Mouse (Mus musculus): ENCODE results near the gene Magel2. TPM values are rescaled to one million over a fixed set of nuclear protein-coding genes. Genes with fewer than 3 reads are reported as not detected.

Gene Magel2
- polyA plus RNA-seq, 1 experiment from 2014 or later = 8.6 TPM

GRCm38 (mm10) chr7:62407803-62408202, 31.0 kb downstream of the Magel2 start:
- Histone ChIP-seq H3K4me3 (ENCODE audit: low read depth, low read length) (no peak overlapping the region), H3K9ac (replicated peaks; ENCODE audit: low read length) (no peak overlapping the region), H3K4me2 (ENCODE audit: low read depth, low read length) (no peak overlapping the region), H3K36me3 (replicated peaks; ENCODE audit: control insufficient read depth, insufficient read depth, low read depth, low read length) (no peaks in the 10 kb centered on the region), H3K27ac (replicated peaks; ENCODE audit: low read depth, low read length) (no peak overlapping the region), H3K4me1 (ENCODE audit: control insufficient read depth, insufficient read depth, low read length) (no peaks in the 10 kb centered on the region), H3K27me3 (ENCODE audit: control insufficient read depth, insufficient read depth, low read length) (no peaks in the 10 kb centered on the region), H3K9me3 (replicated peaks; ENCODE audit: control insufficient read depth, low read length) (no peaks in the 10 kb centered on the region)
- DNase-seq (ENCODE audit: low spot score) (no peak), ATAC-seq (replicated peaks; ENCODE audit: insufficient number of reproducible peaks, low FRiP score, low TSS enrichment, low read depth) (no peak)
- WGBS = 36% methylated on average over 3 of the region's 3 CpGs

GRCm38 (mm10) chr7:62415222-62415621, 38.4 kb downstream of the Magel2 start:
- no peak overlapping the region for H3K4me3 ChIP-seq (ENCODE audit: low read depth, low read length)
- no peak overlapping the region for H3K4me2 ChIP-seq (ENCODE audit: low read depth, low read length)
- no peaks in the 10 kb centered on the region for H3K4me1 ChIP-seq (ENCODE audit: control insufficient read depth, insufficient read depth, low read length)
- 48% methylated on average over 1 of the region's 1 CpGs for WGBS
- H3K27ac ChIP-seq (replicated peaks; ENCODE audit: low read depth, low read length) = no peak overlapping the region
- DNase-seq (ENCODE audit: low spot score) (no peak), ATAC-seq (replicated peaks; ENCODE audit: insufficient number of reproducible peaks, low FRiP score, low TSS enrichment, low read depth) (no peak)
- H3K36me3 ChIP-seq (replicated peaks; ENCODE audit: control insufficient read depth, insufficient read depth, low read depth, low read length) = no peaks in the 10 kb centered on the region
- H3K9me3 ChIP-seq (replicated peaks; ENCODE audit: control insufficient read depth, low read length) = no peaks in the 10 kb centered on the region
- no peak overlapping the region for H3K9ac ChIP-seq (replicated peaks; ENCODE audit: low read length)
- H3K27me3 ChIP-seq (ENCODE audit: control insufficient read depth, insufficient read depth, low read length) = no peaks in the 10 kb centered on the region

DNA sequence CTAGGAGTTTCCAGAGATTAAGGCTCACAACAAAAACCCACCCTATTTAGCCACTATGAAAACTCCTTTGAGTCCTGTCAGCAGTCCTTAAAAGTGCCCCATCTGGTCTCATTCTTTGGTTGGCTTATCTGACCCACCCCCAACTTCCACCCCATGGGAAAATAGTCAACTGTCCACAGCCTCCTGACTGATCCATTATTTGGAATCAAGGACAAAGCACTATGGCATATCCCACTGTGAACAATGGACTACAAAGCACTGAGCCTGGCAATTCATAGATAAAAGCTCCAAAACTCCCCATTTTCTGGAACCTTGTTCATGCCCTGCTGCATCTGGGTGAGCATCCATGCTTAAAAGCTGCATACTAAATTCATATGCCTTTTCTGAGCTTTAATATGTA, 39.4 kb downstream of the Magel2 start:
- no peak overlapping the region for H3K27ac ChIP-seq (replicated peaks; ENCODE audit: low read depth, low read length)
- no peak for DNase-seq (ENCODE audit: low spot score)

DNA sequence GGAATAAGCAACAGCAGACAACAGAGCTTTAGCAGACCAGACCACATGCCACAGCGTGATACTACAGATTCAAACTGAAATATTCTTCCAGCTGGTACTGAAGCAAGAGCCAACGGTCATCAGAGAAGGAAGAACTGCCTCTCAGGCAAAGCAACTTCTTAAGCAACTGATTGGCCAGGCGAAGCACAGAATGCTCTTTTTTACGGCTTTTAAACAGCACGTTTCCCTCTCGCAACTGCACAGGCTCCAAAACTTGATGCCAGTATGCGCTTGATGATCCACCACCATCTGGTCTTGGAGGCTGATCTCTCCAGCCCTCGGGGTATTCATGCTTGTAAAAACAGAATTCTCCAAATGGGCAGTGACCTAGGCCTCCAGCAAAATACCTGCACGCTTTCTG, 41.5 kb downstream of the Magel2 start:
- H3K4me2 ChIP-seq (ENCODE audit: low read depth, low read length) = peak overlapping the region; percentile 61
- peak overlapping the region; percentile 82; the same call in 1 of the 2 replicates for H3K9ac ChIP-seq (replicated peaks; ENCODE audit: low read length)
- DNase-seq (ENCODE audit: low spot score) (no peak), ATAC-seq (replicated peaks; ENCODE audit: insufficient number of reproducible peaks, low FRiP score, low TSS enrichment, low read depth) (no peak)
- H3K27me3 ChIP-seq (ENCODE audit: control insufficient read depth, insufficient read depth, low read length) = no peaks in the 10 kb centered on the region
- 74% methylated on average over 9 of the region's 9 CpGs for WGBS
- no peaks in the 10 kb centered on the region for H3K9me3 ChIP-seq (replicated peaks; ENCODE audit: control insufficient read depth, low read length)
- no peaks in the 10 kb centered on the region for H3K36me3 ChIP-seq (replicated peaks; ENCODE audit: control insufficient read depth, insufficient read depth, low read depth, low read length)
- no peaks in the 10 kb centered on the region for H3K4me1 ChIP-seq (ENCODE audit: control insufficient read depth, insufficient read depth, low read length)
- no peak overlapping the region for H3K27ac ChIP-seq (replicated peaks; ENCODE audit: low read depth, low read length)
- peak overlapping the region; percentile 62 for H3K4me3 ChIP-seq (ENCODE audit: low read depth, low read length)

More for the DNA sequence above, 39.4 kb downstream of the Magel2 start:
- no peaks in the 10 kb centered on the region for H3K36me3 ChIP-seq (replicated peaks; ENCODE audit: control insufficient read depth, insufficient read depth, low read depth, low read length)
- H3K4me1 ChIP-seq (ENCODE audit: control insufficient read depth, insufficient read depth, low read length) = no peaks in the 10 kb centered on the region
- no peak overlapping the region for H3K9ac ChIP-seq (replicated peaks; ENCODE audit: low read length)
- H3K4me2 ChIP-seq (ENCODE audit: low read depth, low read length) = no peak overlapping the region
- ATAC-seq (replicated peaks; ENCODE audit: insufficient number of reproducible peaks, low FRiP score, low TSS enrichment, low read depth) = peak; percentile 36
- H3K4me3 ChIP-seq (ENCODE audit: low read depth, low read length) = no peak overlapping the region
- no peaks in the 10 kb centered on the region for H3K9me3 ChIP-seq (replicated peaks; ENCODE audit: control insufficient read depth, low read length)
- no peaks in the 10 kb centered on the region for H3K27me3 ChIP-seq (ENCODE audit: control insufficient read depth, insufficient read depth, low read length)

DNA sequence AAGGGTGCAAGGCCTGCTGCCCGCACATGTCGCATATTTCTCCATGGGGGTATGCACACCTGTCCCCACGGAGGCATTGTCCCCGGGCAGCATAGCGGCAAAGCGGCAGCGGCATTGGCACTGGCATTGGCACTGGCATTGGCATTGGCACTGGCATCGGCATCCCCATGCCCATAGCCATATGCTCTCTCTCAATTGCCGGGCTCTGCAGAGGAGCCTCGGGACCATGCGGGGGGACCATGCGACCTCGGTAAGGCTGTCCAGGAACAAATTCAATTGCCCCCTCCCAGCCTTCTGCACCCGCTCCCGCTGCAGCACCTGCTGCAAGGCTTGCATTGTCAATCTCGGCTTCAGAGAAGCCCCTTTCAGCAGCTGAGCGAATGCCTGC, 42.3 kb downstream of the Magel2 start:
- H3K9me3 ChIP-seq (replicated peaks; ENCODE audit: control insufficient read depth, low read length) = no peaks in the 10 kb centered on the region
- peak; percentile 67 for ATAC-seq (replicated peaks; ENCODE audit: insufficient number of reproducible peaks, low FRiP score, low TSS enrichment, low read depth)
- no peaks in the 10 kb centered on the region for H3K4me1 ChIP-seq (ENCODE audit: control insufficient read depth, insufficient read depth, low read length)
- no peak for DNase-seq (ENCODE audit: low spot score)
- H3K27me3 ChIP-seq (ENCODE audit: control insufficient read depth, insufficient read depth, low read length) = no peaks in the 10 kb centered on the region
- H3K9ac ChIP-seq (replicated peaks; ENCODE audit: low read length) = peak overlapping the region; percentile 82
- H3K36me3 ChIP-seq (replicated peaks; ENCODE audit: control insufficient read depth, insufficient read depth, low read depth, low read length) = no peaks in the 10 kb centered on the region
- no peak overlapping the region; the same call in 1 of the 2 replicates for H3K27ac ChIP-seq (replicated peaks; ENCODE audit: low read depth, low read length)
- H3K4me2 ChIP-seq (ENCODE audit: low read depth, low read length) = peak overlapping the region; percentile 61
- 56% methylated on average over 17 of the region's 17 CpGs for WGBS
- peak overlapping the region; percentile 62 for H3K4me3 ChIP-seq (ENCODE audit: low read depth, low read length)

GRCm38 (mm10) chr7:62419493-62420360, 42.9 kb downstream of the Magel2 start, which contains the start of gene Mkrn3:
Gene Mkrn3, minus strand, starts transcription at chr7:62420139.
- Histone ChIP-seq H3K27ac (replicated peaks; ENCODE audit: low read depth, low read length) (peak within 1 kb of the TSS; percentile 78), H3K4me1 (ENCODE audit: control insufficient read depth, insufficient read depth, low read length) (no peaks in the 10 kb centered on the region), H3K9ac (replicated peaks; ENCODE audit: low read length) (peak within 1 kb of the TSS; percentile 82), H3K27me3 (ENCODE audit: control insufficient read depth, insufficient read depth, low read length) (no peaks in the 10 kb centered on the region), H3K4me3 (ENCODE audit: low read depth, low read length) (peak within 1 kb of the TSS; percentile 62), H3K36me3 (replicated peaks; ENCODE audit: control insufficient read depth, insufficient read depth, low read depth, low read length) (no peaks in the 10 kb centered on the region), H3K4me2 (ENCODE audit: low read depth, low read length) (peak within 1 kb of the TSS; percentile 61), H3K9me3 (replicated peaks; ENCODE audit: control insufficient read depth, low read length) (no peaks in the 10 kb centered on the region)
- 28% methylated on average over 49 of the region's 49 CpGs for WGBS
- DNase-seq (ENCODE audit: low spot score) (peak; percentile 91), ATAC-seq (replicated peaks; ENCODE audit: insufficient number of reproducible peaks, low FRiP score, low TSS enrichment, low read depth) (peak; percentile 80)

GRCm38 (mm10) chr7:62420566-62420965, 43.8 kb downstream of the Magel2 start:
- H3K4me3 ChIP-seq (ENCODE audit: low read depth, low read length) = no peak overlapping the region
- H3K4me2 ChIP-seq (ENCODE audit: low read depth, low read length) = peak overlapping the region; percentile 10; the same call in 1 of the 2 replicates
- peak; percentile 18 for DNase-seq (ENCODE audit: low spot score)
- no peaks in the 10 kb centered on the region for H3K4me1 ChIP-seq (ENCODE audit: control insufficient read depth, insufficient read depth, low read length)
- H3K27me3 ChIP-seq (ENCODE audit: control insufficient read depth, insufficient read depth, low read length) = no peaks in the 10 kb centered on the region
- no peak overlapping the region; the same call in 1 of the 2 replicates for H3K27ac ChIP-seq (replicated peaks; ENCODE audit: low read depth, low read length)
- no peak overlapping the region for H3K9ac ChIP-seq (replicated peaks; ENCODE audit: low read length)
- no peaks in the 10 kb centered on the region for H3K9me3 ChIP-seq (replicated peaks; ENCODE audit: control insufficient read depth, low read length)
- ATAC-seq (replicated peaks; ENCODE audit: insufficient number of reproducible peaks, low FRiP score, low TSS enrichment, low read depth) = no peak; the same call in 1 of the 2 replicates
- WGBS = 44% methylated on average over 6 of the region's 6 CpGs
- H3K36me3 ChIP-seq (replicated peaks; ENCODE audit: control insufficient read depth, insufficient read depth, low read depth, low read length) = no peaks in the 10 kb centered on the region

- Histone ChIP-seq H3K4me1 (ENCODE audit: control insufficient read depth, insufficient read depth, low read length) (no peaks in the 10 kb centered on the region), H3K9ac (replicated peaks; ENCODE audit: low read length) (no peak overlapping the region), H3K4me3 (ENCODE audit: low read depth, low read length) (no peak overlapping the region), H3K36me3 (replicated peaks; ENCODE audit: control insufficient read depth, insufficient read depth, low read depth, low read length) (no peaks in the 10 kb centered on the region), H3K27me3 (ENCODE audit: control insufficient read depth, insufficient read depth, low read length) (no peaks in the 10 kb centered on the region), H3K9me3 (replicated peaks; ENCODE audit: control insufficient read depth, low read length) (no peaks in the 10 kb centered on the region), H3K4me2 (ENCODE audit: low read depth, low read length) (no peak overlapping the region), H3K27ac (replicated peaks; ENCODE audit: low read depth, low read length) (no peak overlapping the region)
- 58% methylated on average over 4 of the region's 4 CpGs for WGBS
- ATAC-seq (replicated peaks; ENCODE audit: insufficient number of reproducible peaks, low FRiP score, low TSS enrichment, low read depth) (0 out of 2 replicates have a peak, but pooled peaks have one; percentile 30), DNase-seq (ENCODE audit: low spot score) (no peak)
These were observed 46.4 kb downstream of the Magel2 start for GRCm38 (mm10) chr7:62423210-62423609.
